Mouse (Mus musculus): ENCODE data around the gene Emc9.

The Emc9 gene

DNA sequence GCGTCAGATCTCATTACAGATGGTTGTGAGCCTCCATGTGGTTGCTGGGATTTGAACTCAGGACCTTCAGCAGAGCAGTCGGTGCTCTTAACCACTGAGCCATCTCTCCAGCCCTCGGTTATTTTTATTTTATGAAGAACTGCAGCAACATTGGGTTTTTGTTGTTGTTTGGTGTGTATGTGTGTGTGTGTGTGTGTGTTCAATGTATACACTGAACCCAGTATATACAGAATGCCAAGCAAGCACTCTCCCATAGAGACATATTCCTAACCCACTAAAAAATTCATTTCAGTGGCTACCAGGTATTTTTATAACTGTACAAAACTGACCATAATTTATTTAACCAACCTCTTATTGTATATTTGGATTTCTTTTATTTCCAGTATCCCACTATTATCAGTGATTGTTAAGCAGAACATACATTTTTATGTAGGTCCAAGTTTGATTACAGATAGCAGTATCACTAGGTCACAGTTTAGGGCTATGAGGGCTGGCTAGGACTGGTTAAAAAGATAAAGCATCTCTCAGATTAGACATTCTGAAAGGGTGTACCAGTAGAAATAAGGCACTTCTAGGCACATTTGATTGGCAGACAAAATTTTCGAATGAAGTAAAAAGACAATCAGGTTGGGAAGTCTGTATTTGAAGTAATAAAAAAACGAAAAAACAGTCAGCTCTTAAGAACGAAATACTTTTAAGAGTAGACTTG lies 26.2 kb downstream of the Emc9 start:
- TF ChIP-seq GATA4 (IDR thresholded peaks at IDR 0.05; ENCODE audit: insufficient replicate concordance, low read length), result no peak

- no peak for TF ChIP-seq GATA4 (IDR thresholded peaks at IDR 0.05; ENCODE audit: insufficient replicate concordance, low read length)
Measured at GRCm38 (mm10) chr14:55557587-55557986, 27.5 kb downstream of the Emc9 start.

- no peak for TF ChIP-seq GATA4 (IDR thresholded peaks at IDR 0.05; ENCODE audit: insufficient replicate concordance, low read length)
Measured at GRCm38 (mm10) chr14:55557003-55557402, 28.1 kb downstream of the Emc9 start.

DNA sequence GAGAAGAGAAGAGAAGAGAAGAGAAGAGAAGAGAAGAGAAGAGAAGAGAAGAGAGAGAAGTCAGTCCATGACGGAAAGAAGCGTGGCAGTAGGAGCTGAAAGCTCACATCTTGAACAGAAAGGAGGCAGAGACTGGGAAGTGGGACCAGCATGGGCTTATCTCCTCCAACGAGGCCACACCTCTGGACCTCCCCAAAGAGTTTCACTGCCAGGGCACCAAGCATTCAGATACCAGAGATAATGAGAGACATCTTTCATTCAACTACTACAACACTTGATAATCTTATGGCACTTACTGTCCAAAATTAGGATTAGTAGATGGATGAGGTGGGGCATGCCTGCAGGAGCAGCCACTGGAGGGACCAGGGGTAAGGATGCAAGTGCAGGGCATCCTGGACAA lies 29.3 kb downstream of the Emc9 start:
- no peak for TF ChIP-seq GATA4 (IDR thresholded peaks at IDR 0.05; ENCODE audit: insufficient replicate concordance, low read length)

GRCm38 (mm10) chr14:55554635-55555034 lies 30.5 kb downstream of the Emc9 start:
- TF ChIP-seq GATA4 (IDR thresholded peaks at IDR 0.05; ENCODE audit: insufficient replicate concordance, low read length), result no peak

- TF ChIP-seq GATA4 (IDR thresholded peaks at IDR 0.05; ENCODE audit: insufficient replicate concordance, low read length), result no peak
Measured at GRCm38 (mm10) chr14:55551794-55552193, 33.3 kb downstream of the Emc9 start.

GRCm38 (mm10) chr14:55551347-55551746 lies 33.8 kb downstream of the Emc9 start:
- TF ChIP-seq GATA4 (IDR thresholded peaks at IDR 0.05; ENCODE audit: insufficient replicate concordance, low read length), result no peak

DNA sequence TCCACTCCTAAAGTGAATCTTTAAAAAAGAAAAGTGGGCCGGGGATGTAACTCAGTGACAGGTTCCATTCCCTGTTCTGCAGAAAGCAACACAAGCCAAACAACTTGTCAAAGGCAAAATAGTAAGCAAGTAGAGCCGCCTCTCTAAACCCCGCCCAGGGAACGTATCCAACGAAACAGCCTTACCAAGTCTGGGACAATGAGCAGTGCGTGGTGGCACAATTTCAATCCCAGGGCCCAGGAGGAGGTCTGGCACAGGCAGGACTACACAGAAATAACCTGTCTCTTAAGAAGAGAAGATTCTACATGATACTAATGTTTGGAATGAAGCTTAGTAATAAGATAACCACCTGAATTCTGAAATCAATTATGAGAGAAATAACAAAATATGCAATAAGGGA lies 34.9 kb downstream of the Emc9 start:
- TF ChIP-seq GATA4 (IDR thresholded peaks at IDR 0.05; ENCODE audit: insufficient replicate concordance, low read length), result no peak

- no peak for TF ChIP-seq GATA4 (IDR thresholded peaks at IDR 0.05; ENCODE audit: insufficient replicate concordance, low read length)
Measured at GRCm38 (mm10) chr14:55544334-55544733, 40.8 kb downstream of the Emc9 start.

DNA sequence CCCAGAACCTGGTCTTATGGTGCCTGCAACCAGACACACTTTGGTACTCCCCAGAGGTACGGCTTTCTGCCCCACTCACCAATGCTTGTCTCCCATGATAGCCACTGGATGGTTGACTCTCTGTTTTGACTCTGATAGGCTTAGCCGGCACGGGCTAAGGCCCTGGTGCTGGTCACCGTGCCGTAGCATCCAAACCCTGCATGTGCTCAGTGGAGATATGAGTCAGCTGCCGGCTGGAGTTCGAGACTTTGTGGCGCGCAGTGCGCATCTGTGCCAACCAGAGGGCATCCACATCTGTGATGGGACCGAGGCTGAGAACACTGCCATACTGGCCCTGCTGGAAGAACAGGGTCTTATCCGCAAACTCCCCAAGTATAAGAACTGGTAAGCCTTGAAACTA lies 42.8 kb downstream of the Emc9 start:
- no peak for TF ChIP-seq GATA4 (IDR thresholded peaks at IDR 0.05; ENCODE audit: insufficient replicate concordance, low read length)

DNA sequence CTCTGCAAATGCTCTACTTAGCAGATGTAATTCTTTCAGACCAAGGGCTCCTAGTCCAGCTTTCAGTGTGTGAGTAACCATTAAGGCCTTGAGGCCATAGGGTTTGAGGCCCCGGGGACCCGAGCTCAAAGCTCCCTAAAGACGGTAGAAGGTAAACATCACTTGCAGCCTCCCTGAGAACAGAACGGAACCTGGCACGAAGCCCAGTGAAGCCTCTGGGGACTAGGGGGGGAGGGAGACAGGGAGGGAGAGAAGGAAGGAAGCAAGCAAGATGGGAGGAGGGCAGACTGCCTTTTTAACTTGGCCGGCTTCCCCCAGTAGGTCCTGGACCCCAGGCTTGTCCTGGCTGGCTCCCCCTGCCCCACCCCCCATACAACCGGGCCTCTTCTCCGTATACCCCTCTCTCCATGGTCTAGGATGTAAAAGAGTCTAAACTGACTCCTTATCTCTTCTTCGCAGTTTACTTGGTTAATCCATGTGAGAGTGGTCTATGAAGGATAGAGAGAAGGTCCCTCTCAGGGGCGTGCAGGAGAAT lies 44.2 kb downstream of the Emc9 start:
- no peak for TF ChIP-seq GATA4 (IDR thresholded peaks at IDR 0.05; ENCODE audit: insufficient replicate concordance, low read length)

GRCm38 (mm10) chr14:55540067-55540786 lies 44.9 kb downstream of the Emc9 start, which contains the start of gene Pck2:
Gene Pck2 (plus strand): TSS chr14:55540266.
- no peak for TF ChIP-seq GATA4 (IDR thresholded peaks at IDR 0.05; ENCODE audit: insufficient replicate concordance, low read length)

DNA sequence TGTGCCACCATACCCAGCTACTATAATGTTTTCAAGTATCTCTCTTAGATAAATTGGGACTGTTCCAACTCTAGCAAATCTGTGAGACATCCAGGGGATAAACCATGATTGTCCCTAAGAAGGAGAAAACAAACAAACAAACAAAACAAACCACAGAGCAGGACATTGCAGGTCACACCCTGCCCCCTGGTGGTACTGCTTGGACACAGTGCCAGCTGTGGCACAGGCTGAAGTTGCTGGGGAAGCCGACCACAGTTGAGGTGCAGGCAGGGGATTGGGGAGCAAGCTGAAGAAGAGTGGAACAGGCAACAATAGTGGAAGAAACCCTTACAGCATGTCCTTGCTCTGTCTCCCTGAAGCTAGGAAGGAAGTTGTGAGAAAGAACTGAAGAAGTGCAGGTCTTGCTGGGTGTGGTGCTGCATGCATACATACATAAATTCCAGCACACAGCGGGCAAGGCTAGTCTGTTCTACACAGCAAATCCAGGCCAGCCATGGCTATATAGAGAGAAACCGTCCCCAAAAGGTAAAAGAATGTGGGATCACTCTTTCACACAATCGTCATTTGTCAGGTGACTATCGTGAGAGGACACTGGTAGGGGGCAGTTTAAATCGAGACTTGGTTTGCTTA lies 48.9 kb downstream of the Emc9 start:
- TF ChIP-seq GATA4 (IDR thresholded peaks at IDR 0.05; ENCODE audit: insufficient replicate concordance, low read length), result no peak

Data from liver, adult (tissue).